Mouse (Mus musculus) layer of hippocampus, adult 6 months (tissue): ENCODE measurements around the gene Sult2a4. TPM values are rescaled to one million over a fixed set of nuclear protein-coding genes. Genes with fewer than 3 reads are reported as not detected.

Source experiments
- long read RNA-seq, 2 experiments: library from polyadenylated mRNA; unstranded; transcript quantifications; one replicate each; pipeline ENCODE4 v2.0.0; 2019 to 2020
- polyA plus RNA-seq: library from polyadenylated mRNA; unstranded; fragments of <200 nt; fragmentation: Nextera tagmentation; gene quantifications from 2 replicates; pipeline ENCODE4 v1.2.3, GENCODE M21; 2021

Sult2a4 gene
- not detected in 2 replicates for polyA plus RNA-seq
- long read RNA-seq, experiment 1: 0 reads
- long read RNA-seq, experiment 2: 0 reads

DNA sequence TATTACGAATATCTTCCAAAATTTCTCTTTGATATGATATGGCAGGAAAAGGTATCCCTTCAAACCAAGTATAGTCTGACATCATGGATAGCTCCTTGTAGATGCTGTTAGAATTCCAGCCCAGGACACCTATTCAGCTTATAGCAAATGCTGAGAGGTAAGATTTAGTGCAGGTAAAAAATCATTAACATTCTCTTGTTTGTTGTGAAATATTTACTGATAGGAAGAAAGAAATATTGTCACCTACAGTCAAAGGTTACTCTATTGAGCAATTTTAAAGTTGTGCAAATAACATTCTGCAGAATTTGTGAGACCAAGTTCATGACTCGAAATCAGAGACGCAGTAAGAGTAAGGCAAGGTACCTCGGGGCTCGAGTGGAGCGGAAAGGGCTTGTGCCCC, at the start of gene Sult2a4:
Gene Sult2a4, minus strand, starts transcription at position 101 of the 400 bp plus-strand sequence.

Other genes starting within 250 kb of the Sult2a4 start
- gene Sult2a1, start 152.2 kb downstream of the Sult2a4 start, polyA plus RNA-seq: not detected in 2 replicates
- not detected in 2 replicates for gene Sult2a3, start 133.4 kb upstream of the Sult2a4 start, polyA plus RNA-seq